Comparison of ENCODE assay signal across 9 mouse cellular contexts in genomic region chr4:148139767-148140097, GRCm38 (mm10). TPM values are rescaled to one million over a fixed set of nuclear protein-coding genes. Genes with fewer than 3 reads are reported as not detected.
DNase-seq lines count a peak whose midpoint lies in the region; ATAC-seq and TF ChIP-seq lines count a peak whose summit lies in the region.
"Had no signal": no experiment of that assay in that cellular context is flagged by ENCODE, and none has a peak within 500 bp of the region (broad histone marks: within the 10 kb centered on the region; RNA-seq: fewer than 3 reads in every experiment).

No protein-coding gene starts in this region.

- peak; percentile 10; the same call in 1 of the 2 replicates for ATAC-seq in frontal cortex, adult (ENCODE audit: low TSS enrichment)
- no peak; the same call in 1 of the 2 replicates for ATAC-seq in forebrain, postnatal 0 days
- peak; percentile 6; the same call in 1 of the 2 replicates for ATAC-seq in liver, postnatal 0 days

- dilution Hi-C loops in CH12.LX (cut with MboI; ENCODE audit: extremely low pct_ligation_motif_present, extremely low pct_unique_long_range_greater_than_20kb, low sequenced_read_pairs), result no loop called here

- H3K4me2 ChIP-seq in CH12.LX (ENCODE audit: insufficient read depth, low read depth, poor library complexity, severe bottlenecking), result peak overlapping the region; percentile 96
- peak overlapping the region; percentile 97 for H3K4me2 ChIP-seq in forebrain, postnatal 0 days (ENCODE audit: low read depth)
- H3K4me2 ChIP-seq in liver, postnatal 0 days (ENCODE audit: low read depth, low read length), result peak overlapping the region; percentile 98

- 3% methylated on average over 12 of the region's 12 CpGs for WGBS in forebrain, postnatal 0 days
- WGBS in liver, postnatal 0 days (ENCODE audit: insufficient replicate concordance), result 3% methylated on average over 12 of the region's 12 CpGs

- TF ChIP-seq CTCF in CH12.LX (conservative IDR thresholded peaks at IDR 0.05 in 1 of 2, IDR thresholded peaks at IDR 0.05 in 1 of 2; ENCODE audit: low read depth in 2 of 2, low read length in 2 of 2), result no peak
- no peak for TF ChIP-seq CTCF in forebrain, postnatal 0 days (IDR thresholded peaks at IDR 0.05; ENCODE audit: low read depth)
- TF ChIP-seq CTCF in liver, postnatal 0 days (IDR thresholded peaks at IDR 0.05; ENCODE audit: low read depth), result no peak

- H3K27ac ChIP-seq in CH12.LX (ENCODE audit: insufficient read depth, low read depth), result no peak overlapping the region
- H3K27ac ChIP-seq in forebrain, postnatal 0 days (ENCODE audit: low read depth, low read length), result peak overlapping the region; percentile 90
- peak overlapping the region; percentile 85 for H3K27ac ChIP-seq in liver, postnatal 0 days (ENCODE audit: low read depth)

- peaks cover 5 to 21% of the 10 kb centered on the region in 2 experiments for H3K36me3 ChIP-seq in CH12.LX (replicated peaks in 1 of 2; ENCODE audit: control insufficient read depth in 1 of 2, insufficient read depth in 1 of 2, low read length in 1 of 2)
- H3K36me3 ChIP-seq in forebrain, postnatal 0 days (ENCODE audit: insufficient read depth), result peaks cover 6% of the 10 kb centered on the region
- H3K36me3 ChIP-seq in liver, postnatal 0 days (replicated peaks; ENCODE audit: insufficient read depth, low read length), result 0 out of 2 replicates have a peak, but pooled peaks cover 1% of the 10 kb centered on the region

- H3K9me3 ChIP-seq in CH12.LX (replicated peaks; ENCODE audit: low read length), result no peaks in the 10 kb centered on the region
- H3K9me3 ChIP-seq in forebrain, postnatal 0 days (ENCODE audit: low read length), result no peaks in the 10 kb centered on the region
- no peaks in the 10 kb centered on the region for H3K9me3 ChIP-seq in liver, postnatal 0 days (ENCODE audit: low read length)

- no peak for DNase-seq in frontal cortex, postnatal 25 days (ENCODE audit: low spot score in 2 of 2)
- no peak for DNase-seq in CH12.LX (ENCODE audit: extremely low read depth)
- DNase-seq in forebrain, postnatal 0 days, result no peak
- DNase-seq in liver, postnatal 0 days, result no peak
- DNase-seq in right cerebral cortex, postnatal 36 days (ENCODE audit: low spot score in 2 of 2), result no peak
- no peak for DNase-seq in urinary bladder, postnatal 10 days (ENCODE audit: low spot score)
- no peak for DNase-seq in layer of hippocampus, adult 9-10 months (ENCODE audit: low spot score)

- in situ Hi-C loops in CH12.LX (cut with MboI; ENCODE audit: low pct_ligation_motif_present, low pct_unique_long_range_greater_than_20kb, low sequenced_read_pairs), result no loop called here

- H3K27me3 ChIP-seq in CH12.LX (replicated peaks), result peaks cover 34% of the 10 kb centered on the region
- H3K27me3 ChIP-seq in forebrain, postnatal 0 days (ENCODE audit: insufficient read depth, low read length), result no peaks in the 10 kb centered on the region
- H3K27me3 ChIP-seq in liver, postnatal 0 days (ENCODE audit: insufficient read depth, low read length), result peaks cover 21% of the 10 kb centered on the region

- H3K79me2 ChIP-seq in CH12.LX (replicated peaks; ENCODE audit: control insufficient read depth, extremely low read depth, insufficient read depth, poor library complexity, severe bottlenecking), result no peaks in the 10 kb centered on the region; the same call in 1 of the 2 replicates

- peak; percentile 59; the same call in 1 of the 2 replicates for TF ChIP-seq EP300 in CH12.LX (IDR thresholded peaks at IDR 0.05; ENCODE audit: low read length)
- no peak for TF ChIP-seq EP300 in liver, postnatal 0 days (IDR thresholded peaks at IDR 0.05; ENCODE audit: low read depth)

- H3K4me3 ChIP-seq in CH12.LX (replicated peaks in 1 of 3; ENCODE audit: low read depth in 2 of 3, low read length in 2 of 3, poor library complexity in 1 of 3), result peak overlapping the region; percentile 77 to 85 (median 83)
- H3K4me3 ChIP-seq in forebrain, postnatal 0 days (ENCODE audit: low read depth, low read length), result peak overlapping the region; percentile 60
- H3K4me3 ChIP-seq in liver, postnatal 0 days (ENCODE audit: low read depth, low read length), result peak overlapping the region; percentile 63

- no peak for TF ChIP-seq RAD21 in CH12.LX (IDR thresholded peaks at IDR 0.05; ENCODE audit: low read depth, low read length)

- peak overlapping the region; percentile 61 for H3K9ac ChIP-seq in CH12.LX (ENCODE audit: insufficient read depth, low read depth)
- H3K9ac ChIP-seq in forebrain, postnatal 0 days, result peak overlapping the region; percentile 63
- H3K9ac ChIP-seq in liver, postnatal 0 days (replicated peaks), result peak overlapping the region; percentile 63

- TF ChIP-seq POLR2A in CH12.LX (IDR thresholded peaks at IDR 0.05; ENCODE audit: low read depth, low read length), result no peak

- H3K4me1 ChIP-seq in CH12.LX (ENCODE audit: control insufficient read depth in 1 of 2, insufficient read depth in 2 of 2), result peaks cover under 1 to 6% of the 10 kb centered on the region in 2 experiments; a peak in 2 of 4 replicates
- no peaks in the 10 kb centered on the region for H3K4me1 ChIP-seq in forebrain, postnatal 0 days (ENCODE audit: insufficient read depth)
- peaks cover 11% of the 10 kb centered on the region for H3K4me1 ChIP-seq in liver, postnatal 0 days (ENCODE audit: insufficient read depth)

TF ChIP-seq in CH12.LX, 34 proteins besides CTCF, POLR2A, EP300 and RAD21:
- peak; percentile 75 for TF ChIP-seq IRF4 (IDR thresholded peaks at IDR 0.05; ENCODE audit: low read depth, low read length)
- no peak for TF ChIP-seq MAFK (IDR thresholded peaks at IDR 0.05; ENCODE audit: insufficient replicate concordance, low read length)
- TF ChIP-seq MEF2A (IDR thresholded peaks at IDR 0.05; ENCODE audit: borderline replicate concordance, low read depth, low read length), result no peak
- peak; percentile 53 for TF ChIP-seq ZNF384 (IDR thresholded peaks at IDR 0.05; ENCODE audit: low read depth, low read length)
- no peak for TF ChIP-seq POLR2AphosphoS2 (IDR thresholded peaks at IDR 0.05; ENCODE audit: low read depth, low read length)
- TF ChIP-seq HCFC1 (IDR thresholded peaks at IDR 0.05; ENCODE audit: low read depth, low read length), result no peak
- 0 out of 2 replicates have a peak, but pooled peaks have one; percentile 19 for TF ChIP-seq ETS1 (conservative IDR thresholded peaks at IDR 0.05; ENCODE audit: low read depth, low read length)
- TF ChIP-seq BHLHE40 (IDR thresholded peaks at IDR 0.05; ENCODE audit: low read depth, low read length), result no peak
- TF ChIP-seq ELF1 (IDR thresholded peaks at IDR 0.05; ENCODE audit: low read depth, low read length), result peak; percentile 56; the same call in 1 of the 2 replicates
- TF ChIP-seq CHD2 (IDR thresholded peaks at IDR 0.05; ENCODE audit: low read length), result no peak
- 0 out of 2 replicates have a peak, but pooled peaks have one; percentile 44 for TF ChIP-seq TCF12 (IDR thresholded peaks at IDR 0.05; ENCODE audit: low read depth, low read length)

RNA-seq across cellular contexts. Expression of gene Draxin, which starts 9.2 kb away (rescaled TPM):
- total RNA-seq in CH12.LX (2012; rRNA removed), result 0.04 TPM in 1 of 2 replicates, not detected in the other
- total RNA-seq in CH12.LX (2014; rRNA removed), result not detected in 2 replicates
- not detected in 2 replicates for polyA plus RNA-seq in CH12.LX (2012; ENCODE audit: insufficient read length, low read depth)
- total RNA-seq in forebrain, postnatal 0 days (2014; rRNA removed), result 37.5 and 40.5 TPM in 2 replicates
- 6.8 and 8.7 TPM in 2 replicates for polyA plus RNA-seq in forebrain, postnatal 0 days (2015; fragmentation: Nextera tagmentation; extraction: Ambion mirVana)
- 0.04 and 0.05 TPM in 2 replicates for polyA plus RNA-seq in liver, postnatal 0 days (2015; fragmentation: Nextera tagmentation; extraction: Ambion mirVana)

RNA-seq across cellular contexts. Expression of gene Mad2l2, which starts 9.5 kb away (rescaled TPM):
- total RNA-seq in CH12.LX (2012; rRNA removed), result 39.4 and 43.3 TPM in 2 replicates
- 21.0 and 23.1 TPM in 2 replicates for total RNA-seq in CH12.LX (2014; rRNA removed)
- polyA plus RNA-seq in CH12.LX (2012; ENCODE audit: insufficient read length, low read depth), result 36.5 and 40.9 TPM in 2 replicates
- total RNA-seq in forebrain, postnatal 0 days (2014; rRNA removed), result 43.6 and 45.7 TPM in 2 replicates
- polyA plus RNA-seq in forebrain, postnatal 0 days (2015; fragmentation: Nextera tagmentation; extraction: Ambion mirVana), result 102 and 104 TPM in 2 replicates
- 16.9 and 18.8 TPM in 2 replicates for polyA plus RNA-seq in liver, postnatal 0 days (2015; fragmentation: Nextera tagmentation; extraction: Ambion mirVana)

RNA-seq across cellular contexts. Expression of gene Fbxo6, which starts 12.2 kb away (rescaled TPM):
- total RNA-seq in CH12.LX (2012; rRNA removed) (20.5 and 25.7 TPM in 2 replicates), CH12.LX (2014; rRNA removed) (24.1 and 32.5 TPM in 2 replicates)
- polyA plus RNA-seq in CH12.LX (2012; ENCODE audit: insufficient read length, low read depth), result 17.6 and 20.8 TPM in 2 replicates
- 22.0 and 24.0 TPM in 2 replicates for total RNA-seq in forebrain, postnatal 0 days (2014; rRNA removed)
- 22.8 and 24.9 TPM in 2 replicates for polyA plus RNA-seq in forebrain, postnatal 0 days (2015; fragmentation: Nextera tagmentation; extraction: Ambion mirVana)
- polyA plus RNA-seq in liver, postnatal 0 days (2015; fragmentation: Nextera tagmentation; extraction: Ambion mirVana), result 30.1 and 32.0 TPM in 2 replicates

RNA-seq across cellular contexts. Expression of gene Fbxo44, which starts 20.6 kb away (rescaled TPM):
- 10.5 and 10.6 TPM in 2 replicates for total RNA-seq in CH12.LX (2012; rRNA removed)
- total RNA-seq in CH12.LX (2014; rRNA removed), result 2.2 and 2.8 TPM in 2 replicates
- polyA plus RNA-seq in CH12.LX (2012; ENCODE audit: insufficient read length, low read depth), result 2.1 and 2.3 TPM in 2 replicates
- total RNA-seq in forebrain, postnatal 0 days (2014; rRNA removed), result 126 and 132 TPM in 2 replicates
- polyA plus RNA-seq in forebrain, postnatal 0 days (2015; fragmentation: Nextera tagmentation; extraction: Ambion mirVana), result 73.3 and 81.4 TPM in 2 replicates
- polyA plus RNA-seq in liver, postnatal 0 days (2015; fragmentation: Nextera tagmentation; extraction: Ambion mirVana), result 0.81 and 0.97 TPM in 2 replicates

RNA-seq across cellular contexts. Expression of gene Fbxo2, which starts 20.7 kb away (rescaled TPM):
- total RNA-seq in CH12.LX (2012; rRNA removed) (4.2 and 5.9 TPM in 2 replicates), CH12.LX (2014; rRNA removed) (not detected in 2 replicates)
- polyA plus RNA-seq in CH12.LX (2012; ENCODE audit: insufficient read length, low read depth), result 0.30 and 0.50 TPM in 2 replicates
- 10.2 and 11.9 TPM in 2 replicates for total RNA-seq in forebrain, postnatal 0 days (2014; rRNA removed)
- 11.4 and 15.6 TPM in 2 replicates for polyA plus RNA-seq in forebrain, postnatal 0 days (2015; fragmentation: Nextera tagmentation; extraction: Ambion mirVana)
- 0.19 TPM in 1 of 2 replicates, not detected in the other for polyA plus RNA-seq in liver, postnatal 0 days (2015; fragmentation: Nextera tagmentation; extraction: Ambion mirVana)
- total RNA-seq: heart, postnatal 14 days had no signal
